Mouse (Mus musculus) erythroblast, embryonic 14.5 days (primary cell): ENCODE measurements around the gene Npepl1. TPM values are rescaled to one million over a fixed set of nuclear protein-coding genes. Genes with fewer than 3 reads are reported as not detected.
A peak's percentile ranks its signal among the peaks of the same experiment; 100 is the strongest.

Experiments
- H3K27me3 ChIP-seq: 2 replicates; pipeline ENCODE4 v1.6.1; 2012; ENCODE audit warnings: inconsistent platforms; ENCODE audit not compliant: control insufficient read depth
- H3K36me3 ChIP-seq: 2 replicates; pipeline ENCODE4 v1.6.1; 2012; ENCODE audit warnings: mild to moderate bottlenecking, inconsistent platforms; ENCODE audit not compliant: control insufficient read depth
- H3K4me1 ChIP-seq: 2 replicates; pipeline ENCODE4 v1.6.1; 2012; ENCODE audit warnings: inconsistent platforms; ENCODE audit not compliant: control insufficient read depth
- H3K4me3 ChIP-seq: replicated peaks from 2 replicates; pipeline ENCODE3; 2012; ENCODE audit warnings: moderate library complexity, mild to moderate bottlenecking, inconsistent platforms
- H3K9me3 ChIP-seq: 2 replicates; pipeline ENCODE4 v1.6.1; 2012; ENCODE audit warnings: low read length, inconsistent platforms, mixed read lengths; ENCODE audit not compliant: control insufficient read depth
- GATA1 ChIP-seq: IDR thresholded peaks from 2 replicates; pipeline ENCODE4 v1.6.1; 2012; ENCODE audit warnings: low read length, inconsistent platforms, mixed read lengths
- TAL1 ChIP-seq: IDR thresholded peaks from 3 replicates; pipeline ENCODE4 v1.6.1; 2012; ENCODE audit warnings: low read length, inconsistent platforms, mixed read lengths
- polyA plus RNA-seq: library from polyadenylated mRNA; stranded (reverse); fragments of >175 nt; gene quantifications from 2 replicates; pipeline ENCODE4 v1.2.3, GENCODE M21; 2012

Npepl1 gene
- polyA plus RNA-seq: 2.3 and 2.5 TPM in 2 replicates

DNA sequence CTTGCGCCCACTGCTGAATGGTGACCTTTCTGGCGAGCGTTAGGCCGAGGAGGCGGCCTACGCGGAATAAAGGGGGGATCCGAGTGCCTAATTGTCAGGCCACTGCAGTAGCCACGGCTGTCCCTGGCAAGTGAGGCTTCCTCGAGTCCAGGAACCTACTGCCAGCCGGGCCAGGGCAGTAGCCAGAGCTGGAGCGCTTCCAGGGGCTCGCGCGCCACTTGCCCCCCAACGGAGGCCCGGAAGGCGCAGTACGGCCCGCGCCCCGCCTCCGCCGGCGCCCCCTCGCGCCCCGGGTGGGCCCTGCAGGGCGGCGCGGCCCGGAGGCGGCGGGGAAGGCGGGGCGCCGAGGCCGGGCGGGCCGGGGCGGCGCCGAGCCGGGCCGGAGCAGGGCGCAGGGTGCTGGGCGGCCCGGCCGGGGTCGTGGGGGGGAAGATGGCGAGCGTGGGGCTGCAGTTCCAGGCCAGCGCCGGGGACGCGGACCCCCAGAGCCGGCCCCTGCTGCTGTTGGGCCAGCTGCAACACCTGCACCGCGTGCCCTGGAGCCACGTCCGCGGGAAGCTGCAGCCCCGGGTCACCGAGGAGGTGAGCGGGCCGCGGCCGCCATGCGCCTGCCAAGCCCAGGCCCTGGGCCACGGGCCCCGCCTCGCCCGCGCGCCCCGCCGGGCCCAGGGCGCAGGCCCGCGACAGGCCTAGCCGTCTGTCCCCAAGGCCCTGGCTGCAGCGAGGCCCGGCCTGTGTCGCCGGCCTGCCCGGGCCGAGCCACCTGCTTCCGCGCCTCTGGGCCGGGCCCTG, at the start of gene Npepl1:
Npepl1 (plus strand) TSS at position 359 of the 792 bp plus-strand sequence.
- peaks cover 21% of the 10 kb centered on the region for H3K4me1 ChIP-seq
- peak within 1 kb of the TSS; percentile 67 for H3K4me3 ChIP-seq
- TF ChIP-seq TAL1 (no peak), GATA1 (no peak)
- no peaks in the 10 kb centered on the region for H3K27me3 ChIP-seq
- H3K36me3 ChIP-seq: peaks cover 16% of the 10 kb centered on the region
- no peaks in the 10 kb centered on the region for H3K9me3 ChIP-seq

GRCm38 (mm10) chr2:174061219-174061618, 48.9 kb upstream of the Npepl1 start:
- Histone ChIP-seq H3K36me3 (no peaks in the 10 kb centered on the region), H3K4me3 (no peak overlapping the region), H3K4me1 (no peaks in the 10 kb centered on the region), H3K9me3 (0 out of 2 replicates have a peak, but pooled peaks cover 2% of the 10 kb centered on the region), H3K27me3 (no peaks in the 10 kb centered on the region)
- TF ChIP-seq GATA1: no peak
- TF ChIP-seq TAL1: no peak

DNA sequence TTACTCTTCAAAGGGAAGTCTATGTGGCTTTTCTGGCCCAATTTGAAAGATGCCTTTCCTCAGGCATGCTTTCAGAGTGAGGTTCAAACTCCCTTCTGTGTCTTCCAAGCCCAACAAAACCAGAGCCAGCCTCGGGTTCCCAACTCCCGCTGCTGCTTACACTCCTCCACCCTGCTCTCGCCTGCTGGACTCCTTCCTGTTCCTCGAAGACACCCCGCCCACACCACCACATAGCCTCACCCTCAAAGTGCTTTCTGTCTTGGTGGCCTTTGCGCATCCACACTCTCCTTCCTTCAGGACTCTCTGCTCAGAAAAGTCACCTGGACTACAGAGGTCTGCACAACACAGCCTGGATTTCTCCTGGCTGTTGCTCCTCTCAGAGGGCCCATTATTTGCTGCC, 47.1 kb upstream of the Npepl1 start:
- no peaks in the 10 kb centered on the region for H3K9me3 ChIP-seq
- TF ChIP-seq TAL1 (no peak), GATA1 (no peak)
- no peaks in the 10 kb centered on the region for H3K27me3 ChIP-seq
- no peak overlapping the region for H3K4me3 ChIP-seq
- no peaks in the 10 kb centered on the region for H3K4me1 ChIP-seq
- H3K36me3 ChIP-seq: no peaks in the 10 kb centered on the region

GRCm38 (mm10) chr2:174063527-174064211, 46.5 kb upstream of the Npepl1 start:
- TF ChIP-seq TAL1: no peak
- TF ChIP-seq GATA1: no peak
- no peaks in the 10 kb centered on the region for H3K4me1 ChIP-seq
- H3K4me3 ChIP-seq: no peak overlapping the region
- no peaks in the 10 kb centered on the region for H3K9me3 ChIP-seq
- no peaks in the 10 kb centered on the region for H3K27me3 ChIP-seq
- H3K36me3 ChIP-seq: no peaks in the 10 kb centered on the region

DNA sequence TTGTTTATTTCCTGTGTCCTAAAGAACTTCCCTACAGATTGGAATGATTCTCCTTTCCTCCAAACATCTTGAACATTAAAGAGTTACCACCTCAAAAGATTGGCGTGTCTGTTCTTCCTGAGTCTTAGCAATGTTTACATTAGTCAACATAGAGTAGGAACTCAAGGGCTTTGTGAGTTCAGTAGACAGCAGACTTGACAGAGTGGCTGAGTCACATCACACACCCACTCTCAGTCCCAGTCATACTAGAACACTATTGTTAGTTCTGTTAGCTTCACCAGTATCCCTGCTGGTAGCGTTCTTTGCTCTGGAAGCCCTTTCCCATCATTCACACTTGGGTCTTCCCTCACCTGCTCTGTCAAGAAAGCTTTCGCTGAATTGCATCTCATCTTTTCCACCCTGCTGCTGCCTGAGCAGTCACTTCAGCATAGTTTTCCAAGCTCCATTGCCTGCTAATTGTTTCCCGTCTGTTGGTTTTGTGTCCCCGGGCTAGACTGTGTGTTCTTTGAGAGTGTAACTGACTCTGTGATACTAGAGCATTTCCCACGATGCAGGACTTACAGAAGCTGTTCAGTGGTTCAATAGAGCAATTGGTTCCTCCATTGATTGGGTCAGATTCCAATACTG, 42.2 kb upstream of the Npepl1 start:
- no peaks in the 10 kb centered on the region; the same call in none of the 2 replicates for H3K4me1 ChIP-seq
- H3K4me3 ChIP-seq: no peak overlapping the region
- H3K9me3 ChIP-seq: no peaks in the 10 kb centered on the region
- H3K27me3 ChIP-seq: 0 out of 2 replicates have a peak, but pooled peaks cover 2% of the 10 kb centered on the region
- H3K36me3 ChIP-seq: no peaks in the 10 kb centered on the region
- TF ChIP-seq GATA1: no peak
- no peak for TF ChIP-seq TAL1

- TF ChIP-seq GATA1: no peak
- no peak for TF ChIP-seq TAL1
- H3K4me1 ChIP-seq: no peaks in the 10 kb centered on the region; the same call in none of the 2 replicates
- no peaks in the 10 kb centered on the region for H3K9me3 ChIP-seq
- no peak overlapping the region for H3K4me3 ChIP-seq
- no peaks in the 10 kb centered on the region for H3K36me3 ChIP-seq
- H3K27me3 ChIP-seq: peaks cover 13% of the 10 kb centered on the region
These were observed 40.6 kb upstream of the Npepl1 start for GRCm38 (mm10) chr2:174069532-174070049.

GRCm38 (mm10) chr2:174071406-174071805, 38.7 kb upstream of the Npepl1 start:
- Histone ChIP-seq H3K9me3 (no peaks in the 10 kb centered on the region), H3K4me1 (peaks cover 16% of the 10 kb centered on the region), H3K36me3 (no peaks in the 10 kb centered on the region), H3K27me3 (peaks cover 21% of the 10 kb centered on the region), H3K4me3 (no peak overlapping the region)
- TF ChIP-seq GATA1 (no peak), TAL1 (no peak)

GRCm38 (mm10) chr2:174073156-174073790, 36.9 kb upstream of the Npepl1 start:
- H3K4me3 ChIP-seq: no peak overlapping the region
- H3K27me3 ChIP-seq: peaks cover 21% of the 10 kb centered on the region
- TF ChIP-seq TAL1 (no peak), GATA1 (no peak)
- H3K9me3 ChIP-seq: no peaks in the 10 kb centered on the region
- H3K36me3 ChIP-seq: no peaks in the 10 kb centered on the region
- H3K4me1 ChIP-seq: peaks cover 31% of the 10 kb centered on the region

DNA sequence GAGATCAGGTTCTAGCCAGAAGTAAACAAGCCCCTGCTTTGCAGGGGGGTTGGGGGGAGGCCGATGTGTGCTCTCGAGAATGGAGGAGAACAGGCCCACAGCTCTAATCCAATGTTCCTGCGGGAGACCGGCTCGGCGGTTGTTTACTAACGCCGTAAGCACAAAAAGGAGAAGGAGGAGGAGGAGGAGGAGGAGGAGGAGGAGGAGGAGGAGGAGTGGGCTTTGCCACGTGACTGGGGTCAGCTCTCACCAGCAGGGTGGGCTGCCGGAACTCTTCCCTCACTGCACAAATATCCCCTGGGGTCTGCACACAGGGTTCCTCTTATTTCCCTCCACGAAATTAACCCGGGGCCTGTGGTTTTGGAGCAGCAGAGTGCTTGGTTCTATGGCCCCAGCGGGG, 35.5 kb upstream of the Npepl1 start:
- TF ChIP-seq GATA1 (no peak), TAL1 (no peak)
- Histone ChIP-seq H3K27me3 (peaks cover 21% of the 10 kb centered on the region), H3K36me3 (no peaks in the 10 kb centered on the region)

More for the DNA sequence above, 35.5 kb upstream of the Npepl1 start:
- peak overlapping the region; percentile 93 for H3K4me3 ChIP-seq
- H3K4me1 ChIP-seq: peaks cover 32% of the 10 kb centered on the region
- H3K9me3 ChIP-seq: no peaks in the 10 kb centered on the region
